In the genomic region with DNA sequence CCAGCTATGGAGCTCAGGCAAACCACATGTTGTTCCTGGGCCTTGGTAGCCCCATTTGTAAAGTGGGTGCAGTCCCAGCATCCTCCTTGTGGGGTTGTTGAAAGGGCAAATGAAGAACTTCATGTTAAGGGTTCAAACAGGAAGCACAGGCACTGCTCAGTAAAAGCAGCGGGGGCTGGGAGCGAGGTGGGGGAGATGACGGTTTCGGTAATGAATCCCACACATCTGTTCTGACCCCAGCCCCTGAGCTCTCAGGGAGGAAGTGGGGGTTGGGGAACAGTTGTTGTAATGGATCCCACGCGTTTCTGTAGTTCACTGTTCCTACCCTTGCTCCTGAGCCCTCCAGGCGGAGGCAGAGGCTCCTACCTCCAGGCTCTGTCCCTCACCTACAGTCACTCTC, we compare ENCODE assay signal across 12 mouse cellular contexts. TPM values are rescaled to one million over a fixed set of nuclear protein-coding genes. Genes with fewer than 3 reads are reported as not detected.
DNase-seq lines count a peak whose midpoint lies in the region; ATAC-seq lines count a peak whose summit lies in the region.
"Had no signal": no experiment of that assay in that cellular context is flagged by ENCODE, and none has a peak within 500 bp of the region (broad histone marks: within the 10 kb centered on the region; RNA-seq: fewer than 3 reads in every experiment).

No protein-coding gene starts in this region.

- H3K27ac ChIP-seq in kidney, embryonic 16.5 days (ENCODE audit: low read length): 0 out of 2 replicates have a peak overlapping the region, but pooled peaks have one; percentile 3
- H3K27ac ChIP-seq in embryonic facial prominence, embryonic 13.5 days: no peak overlapping the region
- H3K27ac ChIP-seq in liver, embryonic 15.5 days (replicated peaks): peak overlapping the region; percentile 98
- no peak overlapping the region for H3K27ac ChIP-seq in intestine, embryonic 15.5 days

- 14% methylated on average over 7 of the region's 7 CpGs for WGBS in kidney, embryonic 16.5 days
- 13% methylated on average over 7 of the region's 7 CpGs for WGBS in embryonic facial prominence, embryonic 13.5 days
- 63% methylated on average over 7 of the region's 7 CpGs for WGBS in liver, embryonic 15.5 days (ENCODE audit: insufficient replicate concordance)
- 50% methylated on average over 7 of the region's 7 CpGs for WGBS in intestine, embryonic 15.5 days

- H3K4me1 ChIP-seq in kidney, embryonic 16.5 days (ENCODE audit: insufficient read depth, low read length): peaks cover 17% of the 10 kb centered on the region
- peaks cover 35% of the 10 kb centered on the region for H3K4me1 ChIP-seq in embryonic facial prominence, embryonic 13.5 days
- peaks cover 99% of the 10 kb centered on the region for H3K4me1 ChIP-seq in liver, embryonic 15.5 days (replicated peaks)
- H3K4me1 ChIP-seq in intestine, embryonic 15.5 days (replicated peaks): peaks cover 18% of the 10 kb centered on the region

- intact Hi-C loops in gastrocnemius, postnatal 36 days (cut with DNase I): no loop called here

- no peaks in the 10 kb centered on the region for H3K27me3 ChIP-seq in kidney, embryonic 16.5 days (ENCODE audit: insufficient read depth, low read length)
- peaks cover 21% of the 10 kb centered on the region for H3K27me3 ChIP-seq in embryonic facial prominence, embryonic 13.5 days
- no peaks in the 10 kb centered on the region for H3K27me3 ChIP-seq in liver, embryonic 15.5 days
- H3K27me3 ChIP-seq in intestine, embryonic 15.5 days (replicated peaks): peaks cover 6% of the 10 kb centered on the region

- 0 out of 2 replicates have a peak overlapping the region, but pooled peaks have one; percentile 16 for H3K9ac ChIP-seq in kidney, embryonic 16.5 days (replicated peaks; ENCODE audit: low read length)
- H3K9ac ChIP-seq in embryonic facial prominence, embryonic 13.5 days: peak overlapping the region; percentile 6; the same call in 1 of the 2 replicates
- peak overlapping the region; percentile 51 for H3K9ac ChIP-seq in liver, embryonic 15.5 days
- H3K9ac ChIP-seq in intestine, embryonic 15.5 days: no peak overlapping the region

- H3K4me3 ChIP-seq in kidney, embryonic 16.5 days (ENCODE audit: low read length): no peak overlapping the region
- no peak overlapping the region for H3K4me3 ChIP-seq in embryonic facial prominence, embryonic 13.5 days
- no peak overlapping the region for H3K4me3 ChIP-seq in liver, embryonic 15.5 days (replicated peaks)
- no peak overlapping the region for H3K4me3 ChIP-seq in intestine, embryonic 15.5 days (replicated peaks)

- H3K9me3 ChIP-seq in kidney, embryonic 16.5 days (ENCODE audit: low read length): no peaks in the 10 kb centered on the region
- H3K9me3 ChIP-seq in embryonic facial prominence, embryonic 13.5 days: no peaks in the 10 kb centered on the region
- no peaks in the 10 kb centered on the region for H3K9me3 ChIP-seq in liver, embryonic 15.5 days (replicated peaks)
- H3K9me3 ChIP-seq in intestine, embryonic 15.5 days: no peaks in the 10 kb centered on the region

- DNase-seq in kidney, adult 11 months: no peak
- DNase-seq in thymus, postnatal 25 days: peak; percentile 86
- DNase-seq in gastrocnemius, postnatal 36 days: no peak
- DNase-seq in c-Kit-positive CD71-positive TER-119-positive erythroid progenitor cells, embryonic 14.5 days (ENCODE audit: low spot score): no peak
- DNase-seq: heart, postnatal 10 days; lung, postnatal 14 days had no signal

- ATAC-seq in kidney, embryonic 16.5 days (ENCODE audit: low FRiP score, low TSS enrichment): no peak
- ATAC-seq in embryonic facial prominence, embryonic 13.5 days (ENCODE audit: insufficient number of reproducible peaks, insufficient read depth, low FRiP score, low TSS enrichment, low read depth): no peak
- ATAC-seq in liver, embryonic 15.5 days (ENCODE audit: insufficient read depth): no peak
- no peak for ATAC-seq in intestine, embryonic 15.5 days

- no peaks in the 10 kb centered on the region for H3K36me3 ChIP-seq in kidney, embryonic 16.5 days (ENCODE audit: insufficient read depth, low read length)
- no peaks in the 10 kb centered on the region for H3K36me3 ChIP-seq in embryonic facial prominence, embryonic 13.5 days
- peaks cover 96% of the 10 kb centered on the region for H3K36me3 ChIP-seq in liver, embryonic 15.5 days (replicated peaks)
- H3K36me3 ChIP-seq in intestine, embryonic 15.5 days: no peaks in the 10 kb centered on the region

- no peak overlapping the region for H3K4me2 ChIP-seq in kidney, embryonic 16.5 days (replicated peaks; ENCODE audit: low read depth, low read length)
- H3K4me2 ChIP-seq in embryonic facial prominence, embryonic 13.5 days: no peak overlapping the region
- H3K4me2 ChIP-seq in liver, embryonic 15.5 days: peak overlapping the region; percentile 92
- H3K4me2 ChIP-seq in intestine, embryonic 15.5 days (replicated peaks): no peak overlapping the region

RNA-seq across cellular contexts. Expression of a gene that starts 9.9 kb away (rescaled TPM):
- polyA plus RNA-seq in kidney, embryonic 16.5 days (2015; fragmentation: Nextera tagmentation; extraction: Ambion mirVana): 4.4 and 4.9 TPM in 2 replicates
- polyA plus RNA-seq in embryonic facial prominence, embryonic 13.5 days (2015; fragmentation: Nextera tagmentation; extraction: Ambion mirVana): 1.9 and 2.1 TPM in 2 replicates
- polyA plus RNA-seq in liver, embryonic 15.5 days (2015; fragmentation: Nextera tagmentation; extraction: Ambion mirVana): 127 and 144 TPM in 2 replicates
- 1 to 10 TPM in 1 of 2 experiments, under 1 TPM in 1; 0.42 to 1.2 TPM for total RNA-seq in gastrocnemius, postnatal 36 days (2021)
- 2.7 and 3.4 TPM in 2 replicates for polyA plus RNA-seq in intestine, embryonic 15.5 days (2015; fragmentation: Nextera tagmentation; extraction: Ambion mirVana)

RNA-seq across cellular contexts. Expression of a gene that starts 19.5 kb away (rescaled TPM):
- polyA plus RNA-seq in kidney, embryonic 16.5 days (2015; fragmentation: Nextera tagmentation; extraction: Ambion mirVana): 28.3 and 31.9 TPM in 2 replicates
- 21.6 and 27.0 TPM in 2 replicates for polyA plus RNA-seq in embryonic facial prominence, embryonic 13.5 days (2015; fragmentation: Nextera tagmentation; extraction: Ambion mirVana)
- 14.8 and 15.9 TPM in 2 replicates for polyA plus RNA-seq in liver, embryonic 15.5 days (2015; fragmentation: Nextera tagmentation; extraction: Ambion mirVana)
- 10 to 100 TPM in 1 of 2 experiments, 1 to 10 TPM in 1; 9.8 to 11.5 TPM for total RNA-seq in gastrocnemius, postnatal 36 days (2021)
- polyA plus RNA-seq in intestine, embryonic 15.5 days (2015; fragmentation: Nextera tagmentation; extraction: Ambion mirVana): 19.6 and 21.8 TPM in 2 replicates

RNA-seq across cellular contexts. Expression of a gene that starts 30.9 kb away (rescaled TPM):
- polyA plus RNA-seq in kidney, embryonic 16.5 days (2015; fragmentation: Nextera tagmentation; extraction: Ambion mirVana): not detected in 2 replicates
- polyA plus RNA-seq in embryonic facial prominence, embryonic 13.5 days (2015; fragmentation: Nextera tagmentation; extraction: Ambion mirVana): 0.45 and 0.91 TPM in 2 replicates
- polyA plus RNA-seq in liver, embryonic 15.5 days (2015; fragmentation: Nextera tagmentation; extraction: Ambion mirVana): not detected in 2 replicates
- total RNA-seq in gastrocnemius, postnatal 36 days (2021): not detected
- not detected in 2 replicates for polyA plus RNA-seq in intestine, embryonic 15.5 days (2015; fragmentation: Nextera tagmentation; extraction: Ambion mirVana)
- total RNA-seq: heart, postnatal 10 days; layer of hippocampus, adult 18-20 months had no signal
- polyA plus RNA-seq: forebrain, embryonic 11.5 days had no signal

RNA-seq across cellular contexts. Expression of a gene that starts 46.2 kb away (rescaled TPM):
- 0.19 and 0.42 TPM in 2 replicates for polyA plus RNA-seq in kidney, embryonic 16.5 days (2015; fragmentation: Nextera tagmentation; extraction: Ambion mirVana)
- 0.25 TPM in 1 of 2 replicates, not detected in the other for polyA plus RNA-seq in embryonic facial prominence, embryonic 13.5 days (2015; fragmentation: Nextera tagmentation; extraction: Ambion mirVana)
- polyA plus RNA-seq in liver, embryonic 15.5 days (2015; fragmentation: Nextera tagmentation; extraction: Ambion mirVana): not detected in 2 replicates
- total RNA-seq in gastrocnemius, postnatal 36 days (2021): not detected
- polyA plus RNA-seq in intestine, embryonic 15.5 days (2015; fragmentation: Nextera tagmentation; extraction: Ambion mirVana): 0.18 and 0.27 TPM in 2 replicates
- total RNA-seq: layer of hippocampus, adult 18-20 months had no signal

Comparison
In these comparisons a context has a peak if more than half of its experiments do, and no peak if none do; other contexts are left out.
1. H3K27ac ChIP-seq: peak in kidney, embryonic 16.5 days (single experiment) and liver, embryonic 15.5 days (single experiment); none in embryonic facial prominence, embryonic 13.5 days (single experiment) and intestine, embryonic 15.5 days (single experiment).
2. RNA of a gene that starts 9.9 kb away (polyA plus RNA-seq): 127 to 144 TPM in liver, embryonic 15.5 days; 4.4 to 4.9 TPM in kidney, embryonic 16.5 days, 2.7 to 3.4 TPM in intestine, embryonic 15.5 days and 1.9 to 2.1 TPM in embryonic facial prominence, embryonic 13.5 days; every median in the first group is over 10 times any median in the second.